In the genomic region with DNA sequence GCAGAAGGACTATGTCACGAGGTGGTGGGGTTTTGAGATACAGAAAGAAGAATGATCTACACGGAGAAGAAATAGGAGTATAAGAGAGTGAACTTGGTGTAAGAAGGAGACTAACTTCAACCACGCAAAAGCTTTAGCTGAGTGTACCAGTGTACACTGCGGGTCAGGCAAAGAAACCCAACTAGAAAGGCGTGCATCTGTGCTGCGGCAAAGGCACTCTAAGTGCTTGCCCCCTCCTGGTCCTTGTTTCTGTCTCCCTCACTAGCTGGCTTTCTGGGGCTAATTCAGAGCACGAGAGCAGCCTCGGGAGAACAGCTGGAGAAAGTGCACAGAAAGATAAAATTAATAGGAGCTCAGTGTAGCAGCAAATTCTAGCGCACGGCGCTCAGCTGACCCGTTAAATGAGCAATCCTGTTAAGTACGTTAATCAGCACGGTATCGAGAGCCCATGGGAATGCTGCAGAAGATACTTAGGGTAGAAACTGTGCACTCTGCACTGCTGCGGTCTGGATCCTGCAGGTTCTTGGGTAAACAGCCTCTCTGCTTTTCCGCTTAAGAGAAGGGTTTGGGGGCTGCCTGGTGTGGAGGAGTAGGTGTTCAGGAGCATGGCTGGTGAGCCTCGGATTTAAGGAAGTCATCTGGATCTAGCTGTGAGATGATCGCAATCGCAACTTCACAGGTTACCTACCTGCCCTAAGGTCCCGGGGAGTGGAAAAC, we compare ENCODE assay signal across 8 mouse cellular contexts. TPM values are rescaled to one million over a fixed set of nuclear protein-coding genes. Genes with fewer than 3 reads are reported as not detected.
DNase-seq lines count a peak whose midpoint lies in the region; ATAC-seq and TF ChIP-seq lines count a peak whose summit lies in the region.
"Had no signal": no experiment of that assay in that cellular context is flagged by ENCODE, and none has a peak within 500 bp of the region (broad histone marks: within the 10 kb centered on the region; RNA-seq: fewer than 3 reads in every experiment).

No protein-coding gene starts in this region.

- H3K9me3 ChIP-seq in forebrain, postnatal 0 days (ENCODE audit: low read length) = no peaks in the 10 kb centered on the region
- H3K9me3 ChIP-seq in midbrain, embryonic 11.5 days (ENCODE audit: control insufficient read depth, low read length) = no peaks in the 10 kb centered on the region

- 0 out of 2 replicates have a peak, but pooled peaks have one; percentile 25 for ATAC-seq in forebrain, postnatal 0 days
- ATAC-seq in midbrain, embryonic 11.5 days (ENCODE audit: low FRiP score) = peak; percentile 54
- no peak for ATAC-seq in monocyte, adult 5-6 weeks (replicated peaks; ENCODE audit: insufficient number of reproducible peaks, low FRiP score, low TSS enrichment, poor library complexity, severe bottlenecking)

- 33% methylated on average over 21 of the region's 21 CpGs for WGBS in forebrain, postnatal 0 days
- WGBS in midbrain, embryonic 11.5 days = 21% methylated on average over 21 of the region's 21 CpGs

- TF ChIP-seq CTCF in forebrain, postnatal 0 days (IDR thresholded peaks at IDR 0.05; ENCODE audit: low read depth) = no peak

- no peak overlapping the region for H3K9ac ChIP-seq in forebrain, postnatal 0 days
- no peak overlapping the region for H3K9ac ChIP-seq in midbrain, embryonic 11.5 days (ENCODE audit: low read length)

- H3K36me3 ChIP-seq in forebrain, postnatal 0 days (ENCODE audit: insufficient read depth) = no peaks in the 10 kb centered on the region
- no peaks in the 10 kb centered on the region for H3K36me3 ChIP-seq in midbrain, embryonic 11.5 days (ENCODE audit: control insufficient read depth, insufficient read depth, low read length)

- H3K4me1 ChIP-seq in forebrain, postnatal 0 days (ENCODE audit: insufficient read depth) = no peaks in the 10 kb centered on the region
- no peaks in the 10 kb centered on the region for H3K4me1 ChIP-seq in midbrain, embryonic 11.5 days (ENCODE audit: control insufficient read depth, insufficient read depth, low read length)

- H3K4me2 ChIP-seq in forebrain, postnatal 0 days (ENCODE audit: low read depth) = peak overlapping the region; percentile 68
- H3K4me2 ChIP-seq in midbrain, embryonic 11.5 days = peak overlapping the region; percentile 64

- peak overlapping the region; percentile 42 for H3K4me3 ChIP-seq in forebrain, postnatal 0 days (ENCODE audit: low read depth, low read length)
- peak overlapping the region; percentile 34; the same call in 1 of the 2 replicates for H3K4me3 ChIP-seq in midbrain, embryonic 11.5 days (ENCODE audit: low read depth, low read length)

- peaks cover 3% of the 10 kb centered on the region; the same call in 1 of the 2 replicates for H3K27me3 ChIP-seq in forebrain, postnatal 0 days (ENCODE audit: insufficient read depth, low read length)
- H3K27me3 ChIP-seq in midbrain, embryonic 11.5 days (ENCODE audit: control insufficient read depth, insufficient read depth, low read length) = peaks cover 27% of the 10 kb centered on the region

- no peak overlapping the region for H3K27ac ChIP-seq in forebrain, postnatal 0 days (ENCODE audit: low read depth, low read length)
- no peak overlapping the region for H3K27ac ChIP-seq in midbrain, embryonic 11.5 days (ENCODE audit: low read depth, low read length)

- peak; percentile 3 for DNase-seq in right cerebral cortex, postnatal 25 days
- DNase-seq in right cerebral cortex, adult 18-20 months = no peak
- no peak for DNase-seq in forebrain, postnatal 0 days
- DNase-seq in midbrain, embryonic 11.5 days (ENCODE audit: low spot score, missing footprints) = peak; percentile 86
- DNase-seq in ovary, postnatal 36 days (ENCODE audit: low spot score) = no peak
- DNase-seq in layer of hippocampus, adult 11-12 months (ENCODE audit: low spot score) = no peak
- DNase-seq: cerebellum, adult 8-10 months had no signal

RNA-seq across cellular contexts. Expression of a gene that starts 0.8 kb away (rescaled TPM):
- total RNA-seq in forebrain, postnatal 0 days (2014; rRNA removed) = 7.3 and 8.5 TPM in 2 replicates
- polyA plus RNA-seq in forebrain, postnatal 0 days (2015; fragmentation: Nextera tagmentation; extraction: Ambion mirVana) = 2.1 and 5.0 TPM in 2 replicates
- 0.08 and 0.26 TPM in 2 replicates for polyA plus RNA-seq in midbrain, embryonic 11.5 days (2014; fragmentation: Nextera tagmentation; extraction: Ambion mirVana)
- not detected in 3 replicates for total RNA-seq in monocyte, adult 5-6 weeks (2017)

Comparison
In these comparisons a context has a peak if more than half of its experiments do, and no peak if none do; other contexts are left out.
1. DNase-seq: peak in right cerebral cortex, postnatal 25 days (single experiment) and midbrain, embryonic 11.5 days (single experiment); none in right cerebral cortex, adult 18-20 months (single experiment), forebrain, postnatal 0 days (single experiment), ovary, postnatal 36 days (single experiment) and layer of hippocampus, adult 11-12 months (single experiment).